Mouse (Mus musculus) forebrain, embryonic 15.5 days (tissue): ENCODE data around the gene 4930415O20Rik. TPM values are rescaled to one million over a fixed set of nuclear protein-coding genes. Genes with fewer than 3 reads are reported as not detected.

Source experiments
- ATAC-seq: fragments of 200-750 bp; cut with Nextera tagmentation; replicated peaks from 2 replicates; pipeline ENCODE4 v1.8.0; 2017; ENCODE audit warnings: mild to moderate bottlenecking, moderate TSS enrichment, moderate library complexity
- H3K27ac ChIP-seq: fragments of 300-500 bp; sonication (generic); replicated peaks from 2 replicates; pipeline ENCODE4 v1.5.1; 2015; ENCODE audit warnings: mild to moderate bottlenecking, inconsistent platforms
- H3K27me3 ChIP-seq: fragments of 300-500 bp; sonication (generic); 2 replicates; pipeline ENCODE4 v1.6.1; 2015; ENCODE audit warnings: inconsistent platforms
- H3K36me3 ChIP-seq: fragments of 300-500 bp; sonication (generic); 2 replicates; pipeline ENCODE4 v1.6.1; 2015; ENCODE audit warnings: mild to moderate bottlenecking, inconsistent platforms
- H3K4me1 ChIP-seq: fragments of 300-500 bp; sonication (generic); 2 replicates; pipeline ENCODE4 v1.6.1; 2015; ENCODE audit warnings: inconsistent platforms
- H3K4me2 ChIP-seq: fragments of 300-500 bp; sonication (generic); replicated peaks from 2 replicates; pipeline ENCODE4 v1.6.1; 2015; ENCODE audit warnings: mild to moderate bottlenecking, inconsistent platforms
- H3K4me3 ChIP-seq: fragments of 300-500 bp; sonication (generic); 2 replicates; pipeline ENCODE4 v1.5.1; 2015; ENCODE audit warnings: mild to moderate bottlenecking, inconsistent platforms
- H3K9ac ChIP-seq: fragments of 300-500 bp; sonication (generic); replicated peaks from 2 replicates; pipeline ENCODE4 v1.6.1; 2015; ENCODE audit warnings: mild to moderate bottlenecking, inconsistent platforms
- H3K9me3 ChIP-seq: fragments of 300-500 bp; sonication (generic); 2 replicates; pipeline ENCODE4 v1.6.1; 2016; ENCODE audit warnings: inconsistent platforms
- WGBS: fragments of 180-500 bp; shearing (Covaris S2); methylation state at CpG from one replicate; pipeline ENCODE4 v1.1.7; 2015; ENCODE audit warnings: mixed read lengths; 5-methylcytosine and 5-hydroxymethylcytosine counted together
- polyA plus RNA-seq: library from polyadenylated mRNA; unstranded; fragments of >200 nt; fragmentation: Nextera tagmentation; extraction: Ambion mirVana; gene quantifications from 2 replicates; pipeline ENCODE4 v1.2.1, GENCODE M21; 2015

The 4930415O20Rik gene
- polyA plus RNA-seq, 1 experiment from 2014 or later, result 0.56 TPM

- peak within 1 kb of the TSS; percentile 79 for H3K27ac ChIP-seq
- H3K27me3 ChIP-seq, result no peaks in the 10 kb centered on the region
- H3K9me3 ChIP-seq, result no peaks in the 10 kb centered on the region
- peaks cover 29% of the 10 kb centered on the region for H3K4me1 ChIP-seq
- peak within 1 kb of the TSS; percentile 90 for H3K4me2 ChIP-seq
- no peaks in the 10 kb centered on the region for H3K36me3 ChIP-seq
- H3K9ac ChIP-seq, result peak within 1 kb of the TSS; percentile 92
- H3K4me3 ChIP-seq, result peak within 1 kb of the TSS; percentile 83
- under 1% methylated on average over 72 of the region's 75 CpGs for WGBS
- ATAC-seq, result peak; percentile 87
These were observed 38.7 kb downstream of the 4930415O20Rik start, which contains the start of gene Adcy6 for GRCm38 (mm10) chr15:98609331-98610130. Gene Adcy6, minus strand, starts transcription at chr15:98610076.

- H3K9ac ChIP-seq, result peak overlapping the region; percentile 92
- no peaks in the 10 kb centered on the region for H3K9me3 ChIP-seq
- WGBS, result 4% methylated on average over 12 of the region's 12 CpGs
- no peaks in the 10 kb centered on the region for H3K27me3 ChIP-seq
- peaks cover 35% of the 10 kb centered on the region for H3K4me1 ChIP-seq
- no peak for ATAC-seq
- H3K36me3 ChIP-seq, result no peaks in the 10 kb centered on the region
- H3K4me3 ChIP-seq, result peak overlapping the region; percentile 83
- H3K27ac ChIP-seq, result peak overlapping the region; percentile 79
- H3K4me2 ChIP-seq, result peak overlapping the region; percentile 90
These were observed 39.4 kb downstream of the 4930415O20Rik start for GRCm38 (mm10) chr15:98610131-98610633.

GRCm38 (mm10) chr15:98612229-98612628 is 41.4 kb downstream of the 4930415O20Rik start:
- Histone ChIP-seq H3K9me3 (no peaks in the 10 kb centered on the region), H3K4me2 (no peak overlapping the region), H3K4me1 (peaks cover 32% of the 10 kb centered on the region), H3K27ac (no peak overlapping the region), H3K9ac (no peak overlapping the region), H3K36me3 (no peaks in the 10 kb centered on the region), H3K4me3 (no peak overlapping the region), H3K27me3 (no peaks in the 10 kb centered on the region)
- ATAC-seq, result no peak
- WGBS, result 95% methylated on average over 3 of the region's 3 CpGs

GRCm38 (mm10) chr15:98614551-98614950 is 43.7 kb downstream of the 4930415O20Rik start:
- 44% methylated on average over 9 of the region's 9 CpGs for WGBS
- ATAC-seq, result no peak
- no peaks in the 10 kb centered on the region for H3K36me3 ChIP-seq
- H3K9me3 ChIP-seq, result no peaks in the 10 kb centered on the region
- peaks cover 15% of the 10 kb centered on the region; the same call in 1 of the 2 replicates for H3K4me1 ChIP-seq
- no peak overlapping the region for H3K9ac ChIP-seq
- H3K27ac ChIP-seq, result no peak overlapping the region; the same call in 1 of the 2 replicates
- no peaks in the 10 kb centered on the region for H3K27me3 ChIP-seq
- H3K4me3 ChIP-seq, result no peak overlapping the region
- H3K4me2 ChIP-seq, result no peak overlapping the region

GRCm38 (mm10) chr15:98614971-98615370 is 44.2 kb downstream of the 4930415O20Rik start:
- Histone ChIP-seq H3K9ac (no peak overlapping the region), H3K27ac (no peak overlapping the region; the same call in 1 of the 2 replicates), H3K4me1 (peaks cover 14% of the 10 kb centered on the region; the same call in 1 of the 2 replicates)

GRCm38 (mm10) chr15:98615751-98616150 is 44.9 kb downstream of the 4930415O20Rik start:
- no peak overlapping the region for H3K4me3 ChIP-seq
- H3K9me3 ChIP-seq, result no peaks in the 10 kb centered on the region
- H3K4me1 ChIP-seq, result peaks cover 10% of the 10 kb centered on the region; the same call in 1 of the 2 replicates
- no peak for ATAC-seq
- H3K36me3 ChIP-seq, result no peaks in the 10 kb centered on the region
- no peak overlapping the region for H3K27ac ChIP-seq
- no peak overlapping the region for H3K4me2 ChIP-seq
- WGBS, result 65% methylated on average over 6 of the region's 6 CpGs
- H3K9ac ChIP-seq, result no peak overlapping the region
- no peaks in the 10 kb centered on the region for H3K27me3 ChIP-seq

More at GRCm38 (mm10) chr15:98614971-98615370, 44.2 kb downstream of the 4930415O20Rik start:
- 53% methylated on average over 6 of the region's 6 CpGs for WGBS
- no peak for ATAC-seq
- H3K4me2 ChIP-seq, result no peak overlapping the region
- no peaks in the 10 kb centered on the region for H3K9me3 ChIP-seq
- H3K27me3 ChIP-seq, result no peaks in the 10 kb centered on the region
- no peak overlapping the region for H3K4me3 ChIP-seq
- H3K36me3 ChIP-seq, result no peaks in the 10 kb centered on the region

- ATAC-seq, result no peak
- H3K27ac ChIP-seq, result no peak overlapping the region
- H3K27me3 ChIP-seq, result no peaks in the 10 kb centered on the region
- H3K9me3 ChIP-seq, result no peaks in the 10 kb centered on the region
- no peak overlapping the region for H3K4me3 ChIP-seq
- H3K9ac ChIP-seq, result no peak overlapping the region
- H3K36me3 ChIP-seq, result no peaks in the 10 kb centered on the region
- 38% methylated on average over 20 of the region's 20 CpGs for WGBS
- no peak overlapping the region for H3K4me2 ChIP-seq
- peaks cover 10% of the 10 kb centered on the region; the same call in 1 of the 2 replicates for H3K4me1 ChIP-seq
These were observed 45.8 kb downstream of the 4930415O20Rik start for GRCm38 (mm10) chr15:98616362-98617175.

GRCm38 (mm10) chr15:98617176-98617537 is 46.4 kb downstream of the 4930415O20Rik start:
- ATAC-seq, result no peak
- WGBS, result 2% methylated on average over 12 of the region's 12 CpGs

GRCm38 (mm10) chr15:98622199-98622598 is 51.4 kb downstream of the 4930415O20Rik start:
- H3K9ac ChIP-seq, result no peak overlapping the region
- WGBS, result 4% methylated on average over 7 of the region's 7 CpGs

More at GRCm38 (mm10) chr15:98617176-98617537, 46.4 kb downstream of the 4930415O20Rik start:
- Histone ChIP-seq H3K27me3 (no peaks in the 10 kb centered on the region), H3K4me1 (peaks cover 10% of the 10 kb centered on the region; the same call in 1 of the 2 replicates), H3K4me2 (no peak overlapping the region), H3K36me3 (no peaks in the 10 kb centered on the region), H3K27ac (no peak overlapping the region), H3K9me3 (no peaks in the 10 kb centered on the region), H3K9ac (no peak overlapping the region), H3K4me3 (no peak overlapping the region)

GRCm38 (mm10) chr15:98622721-98623120 is 51.9 kb downstream of the 4930415O20Rik start:
- no peak for ATAC-seq
- Histone ChIP-seq H3K9me3 (no peaks in the 10 kb centered on the region), H3K27me3 (no peaks in the 10 kb centered on the region), H3K36me3 (no peaks in the 10 kb centered on the region), H3K9ac (no peak overlapping the region), H3K4me3 (no peak overlapping the region), H3K27ac (no peak overlapping the region), H3K4me2 (no peak overlapping the region), H3K4me1 (no peaks in the 10 kb centered on the region)
- WGBS, result 10% methylated on average over 6 of the region's 6 CpGs

More at GRCm38 (mm10) chr15:98622199-98622598, 51.4 kb downstream of the 4930415O20Rik start:
- Histone ChIP-seq H3K36me3 (no peaks in the 10 kb centered on the region), H3K27ac (no peak overlapping the region), H3K9me3 (no peaks in the 10 kb centered on the region), H3K27me3 (no peaks in the 10 kb centered on the region), H3K4me3 (no peak overlapping the region), H3K4me1 (no peaks in the 10 kb centered on the region), H3K4me2 (no peak overlapping the region)
- no peak for ATAC-seq

GRCm38 (mm10) chr15:98623361-98623821 is 52.6 kb downstream of the 4930415O20Rik start:
- Histone ChIP-seq H3K4me2 (no peak overlapping the region), H3K36me3 (no peaks in the 10 kb centered on the region), H3K4me1 (peaks cover 2% of the 10 kb centered on the region), H3K9ac (no peak overlapping the region), H3K27ac (no peak overlapping the region), H3K4me3 (no peak overlapping the region), H3K27me3 (no peaks in the 10 kb centered on the region), H3K9me3 (no peaks in the 10 kb centered on the region)
- no peak for ATAC-seq
- 53% methylated on average over 5 of the region's 5 CpGs for WGBS
